Mouse (Mus musculus): ENCODE measurements around the gene Cybrd1. TPM values are rescaled to one million over a fixed set of nuclear protein-coding genes. Genes with fewer than 3 reads are reported as not detected.

Cybrd1 gene
- polyA plus RNA-seq, 1 experiment from 2014 or later: 0.80 TPM

DNA sequence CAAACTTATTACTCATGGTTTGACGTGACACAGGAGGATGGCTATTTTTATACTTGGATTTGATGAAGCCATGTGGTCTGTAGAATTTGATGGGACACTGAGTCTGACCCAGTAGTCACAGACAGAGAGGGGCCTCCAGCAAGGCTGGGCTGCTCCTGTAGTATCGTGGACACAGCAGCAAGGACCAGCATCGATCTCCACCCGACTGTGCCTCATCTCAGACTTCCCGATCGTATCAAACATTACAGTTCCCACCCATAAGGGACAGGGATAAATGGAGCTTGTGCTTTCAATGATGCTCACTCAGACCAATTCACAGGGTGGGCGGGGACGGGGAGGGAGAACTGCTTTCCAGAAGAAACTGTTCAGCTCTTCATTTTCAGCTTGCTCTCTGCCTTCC, 40.2 kb downstream of the Cybrd1 start:
- no peak overlapping the region for H3K4me2 ChIP-seq (replicated peaks; ENCODE audit: low read depth, low read length)
- H3K27ac ChIP-seq (ENCODE audit: low read depth, low read length): no peak overlapping the region
- peaks cover 3% of the 10 kb centered on the region; the same call in 1 of the 2 replicates for H3K4me1 ChIP-seq (ENCODE audit: control insufficient read depth, insufficient read depth, low read length)
- WGBS: 92% methylated on average over 8 of the region's 8 CpGs
- no peaks in the 10 kb centered on the region for H3K9me3 ChIP-seq (ENCODE audit: control insufficient read depth, low read length)
- no peaks in the 10 kb centered on the region for H3K27me3 ChIP-seq (ENCODE audit: control insufficient read depth, insufficient read depth, low read length)
- no peak for ATAC-seq (ENCODE audit: low FRiP score, low TSS enrichment)
- H3K4me3 ChIP-seq (ENCODE audit: low read length): no peak overlapping the region
- no peaks in the 10 kb centered on the region for H3K36me3 ChIP-seq (ENCODE audit: control insufficient read depth, insufficient read depth, low read length)
- H3K9ac ChIP-seq (ENCODE audit: low read depth, low read length): no peak overlapping the region

DNA sequence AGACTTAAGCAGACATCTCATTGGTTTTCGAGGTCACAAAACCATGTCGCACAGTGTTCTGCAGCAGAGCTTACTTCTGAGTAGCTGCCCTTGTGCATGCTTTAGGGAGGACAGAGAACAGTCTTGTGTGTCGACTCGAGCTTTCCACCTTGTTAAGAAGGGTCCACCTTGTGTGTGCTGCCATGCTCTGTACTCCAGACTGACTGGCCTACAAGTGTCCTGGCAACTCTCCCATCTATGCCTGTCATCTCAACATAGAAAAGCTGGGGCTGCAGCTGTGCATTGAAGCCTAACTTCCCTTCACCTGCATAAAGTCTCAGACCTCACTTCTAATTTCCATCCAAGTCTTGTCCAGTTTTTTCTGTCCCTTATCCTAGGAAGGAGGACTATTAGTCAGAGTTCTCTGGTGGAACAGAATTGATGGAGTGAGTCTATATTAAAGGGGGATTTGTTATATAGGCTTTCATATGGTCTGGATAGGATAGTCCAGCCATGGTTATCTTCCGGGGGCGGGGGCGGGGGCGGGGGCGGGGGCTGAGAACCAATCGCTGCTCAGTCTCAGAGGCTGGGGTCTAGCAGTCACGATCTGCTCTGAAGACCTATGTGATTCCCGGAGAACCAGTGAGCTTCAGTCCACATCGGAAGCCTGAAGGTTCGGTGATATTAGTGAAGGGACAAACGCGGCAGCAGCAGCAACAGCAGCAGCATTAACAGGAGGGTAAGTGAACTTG, 42.0 kb downstream of the Cybrd1 start:
- Histone ChIP-seq H3K4me1 (ENCODE audit: control insufficient read depth, insufficient read depth, low read length) (peaks cover 3% of the 10 kb centered on the region; the same call in 1 of the 2 replicates), H3K9me3 (ENCODE audit: control insufficient read depth, low read length) (no peaks in the 10 kb centered on the region), H3K27ac (ENCODE audit: low read depth, low read length) (no peak overlapping the region), H3K9ac (ENCODE audit: low read depth, low read length) (no peak overlapping the region), H3K27me3 (ENCODE audit: control insufficient read depth, insufficient read depth, low read length) (no peaks in the 10 kb centered on the region), H3K4me2 (replicated peaks; ENCODE audit: low read depth, low read length) (no peak overlapping the region), H3K4me3 (ENCODE audit: low read length) (no peak overlapping the region), H3K36me3 (ENCODE audit: control insufficient read depth, insufficient read depth, low read length) (no peaks in the 10 kb centered on the region)
- WGBS: 83% methylated on average over 16 of the region's 16 CpGs
- ATAC-seq (ENCODE audit: low FRiP score, low TSS enrichment): no peak

DNA sequence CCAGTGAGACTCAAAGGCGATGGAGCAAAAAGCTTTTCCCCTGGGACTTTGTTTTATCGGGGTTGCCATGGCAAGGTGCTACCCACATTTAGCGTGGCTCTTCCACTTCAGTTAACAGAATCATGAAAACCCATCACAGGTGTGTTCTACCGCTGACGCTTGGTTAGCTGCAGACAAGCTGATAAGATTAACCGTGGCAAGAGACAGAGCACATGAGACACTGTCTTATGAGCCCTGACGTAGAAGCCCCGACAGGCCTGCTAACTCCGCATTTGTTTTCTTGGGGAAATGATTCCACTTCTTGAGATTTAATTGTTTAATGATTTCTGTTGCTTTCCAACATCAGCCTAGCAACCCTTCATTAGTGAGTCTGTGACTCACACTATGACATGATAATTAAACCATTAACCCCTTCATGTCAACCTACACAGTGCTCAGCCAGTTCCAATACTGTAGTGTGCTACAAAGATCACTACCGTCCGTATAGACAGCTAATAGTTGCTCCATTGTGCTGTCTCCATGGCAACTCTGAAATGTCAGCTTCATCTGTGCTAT, 42.7 kb downstream of the Cybrd1 start:
- Histone ChIP-seq H3K4me2 (replicated peaks; ENCODE audit: low read depth, low read length) (no peak overlapping the region), H3K27ac (ENCODE audit: low read depth, low read length) (no peak overlapping the region), H3K4me1 (ENCODE audit: control insufficient read depth, insufficient read depth, low read length) (peaks cover 3% of the 10 kb centered on the region; the same call in 1 of the 2 replicates), H3K36me3 (ENCODE audit: control insufficient read depth, insufficient read depth, low read length) (no peaks in the 10 kb centered on the region), H3K9me3 (ENCODE audit: control insufficient read depth, low read length) (no peaks in the 10 kb centered on the region), H3K9ac (ENCODE audit: low read depth, low read length) (no peak overlapping the region), H3K27me3 (ENCODE audit: control insufficient read depth, insufficient read depth, low read length) (no peaks in the 10 kb centered on the region), H3K4me3 (ENCODE audit: low read length) (no peak overlapping the region)
- 71% methylated on average over 11 of the region's 11 CpGs for WGBS
- ATAC-seq (ENCODE audit: low FRiP score, low TSS enrichment): no peak

DNA sequence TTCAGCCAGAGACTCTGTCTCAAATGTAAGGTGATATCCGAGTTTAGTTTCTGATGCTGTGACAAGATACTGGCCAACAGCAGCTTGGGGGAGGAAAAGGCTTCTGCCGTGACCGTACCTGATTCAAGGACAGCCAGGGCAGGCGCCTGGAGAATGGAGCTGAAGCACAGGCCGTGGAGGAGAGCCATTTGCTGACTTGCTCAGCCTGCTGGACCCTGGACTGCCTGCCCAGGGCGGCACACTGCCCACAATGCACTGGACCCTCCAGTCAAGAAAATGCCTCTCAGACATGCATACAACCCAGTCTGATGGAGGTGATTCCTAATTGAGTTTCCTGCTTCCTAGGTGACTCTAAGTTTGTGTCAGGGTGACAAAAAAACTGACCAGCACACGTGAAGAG, 43.8 kb downstream of the Cybrd1 start:
- H3K4me2 ChIP-seq (replicated peaks; ENCODE audit: low read depth, low read length): no peak overlapping the region
- no peak for ATAC-seq (ENCODE audit: low FRiP score, low TSS enrichment)
- H3K27ac ChIP-seq (ENCODE audit: low read depth, low read length): no peak overlapping the region
- 56% methylated on average over 7 of the region's 7 CpGs for WGBS
- no peak overlapping the region for H3K9ac ChIP-seq (ENCODE audit: low read depth, low read length)
- H3K4me1 ChIP-seq (ENCODE audit: control insufficient read depth, insufficient read depth, low read length): peaks cover 3% of the 10 kb centered on the region; the same call in 1 of the 2 replicates
- H3K27me3 ChIP-seq (ENCODE audit: control insufficient read depth, insufficient read depth, low read length): no peaks in the 10 kb centered on the region
- no peak overlapping the region for H3K4me3 ChIP-seq (ENCODE audit: low read length)
- no peaks in the 10 kb centered on the region for H3K9me3 ChIP-seq (ENCODE audit: control insufficient read depth, low read length)
- no peaks in the 10 kb centered on the region for H3K36me3 ChIP-seq (ENCODE audit: control insufficient read depth, insufficient read depth, low read length)

DNA sequence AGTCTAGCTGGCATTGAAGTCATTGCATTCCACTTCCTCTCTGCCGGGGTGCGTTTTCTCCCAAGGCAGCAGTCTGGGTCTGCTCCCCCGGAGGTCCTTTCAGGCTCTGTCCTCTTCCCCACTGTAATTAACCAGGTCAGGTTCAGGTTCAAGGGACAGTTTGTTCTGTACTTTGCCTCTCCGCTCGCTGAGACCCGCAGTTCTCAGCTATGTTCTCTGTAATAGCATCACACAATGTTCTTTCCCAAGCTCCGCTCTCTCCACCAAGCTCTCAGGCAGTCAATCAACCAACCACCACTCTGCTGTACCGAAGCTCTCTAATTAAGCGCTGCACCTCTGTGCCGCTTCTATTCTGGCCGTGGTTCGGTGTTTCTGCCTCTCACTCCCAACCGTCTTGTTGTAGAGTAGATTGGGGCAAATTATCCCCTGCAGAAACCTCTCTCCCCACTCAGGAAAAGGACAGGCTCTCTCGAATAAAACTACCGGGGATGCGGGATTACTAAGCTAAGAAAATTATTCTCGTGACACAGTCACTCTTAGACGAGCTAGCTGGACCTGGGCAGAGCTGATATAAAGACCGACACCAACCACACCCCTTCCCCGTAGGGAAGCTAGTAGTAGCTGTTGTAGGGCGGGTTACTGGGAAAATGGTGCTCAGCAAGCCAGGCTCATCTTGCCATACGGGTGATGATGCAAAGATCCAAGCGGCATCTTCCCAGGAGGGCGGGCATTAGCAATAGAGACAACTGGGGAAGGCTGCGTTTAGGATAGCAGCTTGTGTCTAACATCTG, 45.3 kb downstream of the Cybrd1 start:
- Histone ChIP-seq H3K27ac (ENCODE audit: low read depth, low read length) (no peak overlapping the region), H3K9ac (ENCODE audit: low read depth, low read length) (no peak overlapping the region), H3K4me1 (ENCODE audit: control insufficient read depth, insufficient read depth, low read length) (peaks cover 3% of the 10 kb centered on the region; the same call in 1 of the 2 replicates), H3K4me3 (ENCODE audit: low read length) (no peak overlapping the region), H3K27me3 (ENCODE audit: control insufficient read depth, insufficient read depth, low read length) (no peaks in the 10 kb centered on the region), H3K36me3 (ENCODE audit: control insufficient read depth, insufficient read depth, low read length) (no peaks in the 10 kb centered on the region), H3K9me3 (ENCODE audit: control insufficient read depth, low read length) (no peaks in the 10 kb centered on the region), H3K4me2 (replicated peaks; ENCODE audit: low read depth, low read length) (no peak overlapping the region)
- ATAC-seq (ENCODE audit: low FRiP score, low TSS enrichment): no peak; the same call in 1 of the 2 replicates
- WGBS: 70% methylated on average over 25 of the region's 25 CpGs

DNA sequence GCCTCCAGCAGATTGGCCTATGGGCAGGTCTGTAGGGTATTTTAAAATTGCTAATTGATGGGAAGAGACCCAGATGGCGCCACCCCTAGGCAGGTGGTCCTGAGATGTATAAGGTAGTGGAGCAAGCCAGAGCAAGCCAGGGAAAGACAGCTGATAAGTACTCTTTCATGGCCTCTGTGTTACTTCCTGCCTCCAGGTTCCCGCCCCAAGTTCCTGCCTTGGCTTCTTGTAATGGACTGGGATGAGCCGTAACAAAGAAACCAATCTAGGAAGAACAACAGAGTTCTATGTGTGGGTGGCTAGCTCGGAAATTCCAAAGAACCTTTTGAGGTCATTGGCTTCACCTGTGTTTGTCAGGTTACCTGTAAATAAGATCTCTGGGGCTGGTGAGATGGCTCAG, 49.5 kb downstream of the Cybrd1 start:
- Histone ChIP-seq H3K27ac (ENCODE audit: low read depth, low read length) (no peak overlapping the region), H3K27me3 (ENCODE audit: control insufficient read depth, insufficient read depth, low read length) (no peaks in the 10 kb centered on the region), H3K9ac (ENCODE audit: low read depth, low read length) (no peak overlapping the region), H3K36me3 (ENCODE audit: control insufficient read depth, insufficient read depth, low read length) (no peaks in the 10 kb centered on the region), H3K4me2 (replicated peaks; ENCODE audit: low read depth, low read length) (no peak overlapping the region), H3K9me3 (ENCODE audit: control insufficient read depth, low read length) (no peaks in the 10 kb centered on the region), H3K4me3 (ENCODE audit: low read length) (no peak overlapping the region), H3K4me1 (ENCODE audit: control insufficient read depth, insufficient read depth, low read length) (peaks cover 3% of the 10 kb centered on the region; the same call in 1 of the 2 replicates)
- ATAC-seq (ENCODE audit: low FRiP score, low TSS enrichment): no peak
- WGBS: 82% methylated on average over 4 of the region's 4 CpGs

DNA sequence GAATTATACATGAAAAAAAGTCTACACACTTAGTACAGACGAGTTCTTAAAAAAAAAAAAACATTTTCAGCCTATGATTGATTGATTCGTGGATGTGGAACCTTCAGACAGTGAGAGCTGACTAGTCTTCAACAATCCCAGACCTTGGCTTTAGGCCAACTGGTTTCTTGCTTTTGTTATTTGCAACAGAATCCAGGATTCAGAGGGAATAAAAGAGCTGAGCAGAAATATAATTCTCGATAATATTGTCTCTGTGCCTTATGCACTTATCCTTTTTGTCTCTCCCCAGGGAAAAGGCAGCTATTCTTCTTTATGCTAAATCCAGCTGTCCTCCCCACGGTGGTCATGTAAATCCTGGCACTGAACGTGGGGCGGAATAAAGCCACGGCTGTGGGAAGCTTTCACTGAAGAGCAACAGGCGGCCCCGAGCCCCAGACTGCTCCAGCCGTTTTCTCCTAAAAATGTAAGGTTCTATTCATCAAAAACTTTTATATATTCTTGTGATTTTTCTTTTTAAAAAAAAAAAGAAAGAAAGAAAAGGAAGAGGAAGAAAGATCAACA, 50.8 kb downstream of the Cybrd1 start:
- H3K4me3 ChIP-seq (ENCODE audit: low read length): no peak overlapping the region
- no peaks in the 10 kb centered on the region for H3K4me1 ChIP-seq (ENCODE audit: control insufficient read depth, insufficient read depth, low read length)
- no peak for ATAC-seq (ENCODE audit: low FRiP score, low TSS enrichment)
- WGBS: 48% methylated on average over 10 of the region's 10 CpGs
- no peaks in the 10 kb centered on the region for H3K36me3 ChIP-seq (ENCODE audit: control insufficient read depth, insufficient read depth, low read length)
- no peak overlapping the region for H3K9ac ChIP-seq (ENCODE audit: low read depth, low read length)
- H3K4me2 ChIP-seq (replicated peaks; ENCODE audit: low read depth, low read length): no peak overlapping the region
- no peaks in the 10 kb centered on the region for H3K9me3 ChIP-seq (ENCODE audit: control insufficient read depth, low read length)
- H3K27ac ChIP-seq (ENCODE audit: low read depth, low read length): no peak overlapping the region
- no peaks in the 10 kb centered on the region for H3K27me3 ChIP-seq (ENCODE audit: control insufficient read depth, insufficient read depth, low read length)

DNA sequence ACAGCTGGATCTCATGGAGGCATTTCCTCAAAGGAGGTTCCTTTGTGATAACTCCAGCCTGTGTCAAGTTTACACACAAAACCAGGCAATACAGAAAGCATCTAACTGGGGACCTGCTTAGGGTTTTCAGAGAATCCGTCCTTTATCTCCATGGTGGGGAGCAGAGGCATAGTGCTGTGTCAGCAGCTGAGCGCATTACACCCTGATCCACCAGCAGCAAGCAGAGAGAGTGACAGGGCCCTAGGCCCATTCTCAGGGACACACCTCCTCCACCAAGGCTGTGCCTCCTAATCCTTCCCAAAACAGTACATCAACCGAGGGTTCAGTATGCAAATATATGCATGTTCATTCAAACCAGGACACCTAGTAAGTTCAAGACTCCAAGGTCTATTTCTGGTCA, 55.3 kb downstream of the Cybrd1 start:
- WGBS: 69% methylated on average over 3 of the region's 3 CpGs
- H3K4me1 ChIP-seq (ENCODE audit: control insufficient read depth, insufficient read depth, low read length): no peaks in the 10 kb centered on the region
- no peaks in the 10 kb centered on the region for H3K27me3 ChIP-seq (ENCODE audit: control insufficient read depth, insufficient read depth, low read length)
- H3K9me3 ChIP-seq (ENCODE audit: control insufficient read depth, low read length): no peaks in the 10 kb centered on the region
- no peak overlapping the region for H3K4me3 ChIP-seq (ENCODE audit: low read length)
- H3K4me2 ChIP-seq (replicated peaks; ENCODE audit: low read depth, low read length): no peak overlapping the region
- ATAC-seq (ENCODE audit: low FRiP score, low TSS enrichment): no peak
- no peak overlapping the region for H3K9ac ChIP-seq (ENCODE audit: low read depth, low read length)
- no peaks in the 10 kb centered on the region for H3K36me3 ChIP-seq (ENCODE audit: control insufficient read depth, insufficient read depth, low read length)
- H3K27ac ChIP-seq (ENCODE audit: low read depth, low read length): no peak overlapping the region
